7 mouse cellular contexts compared by ENCODE assay signal in genomic region chr19:5841389-5841946, GRCm38 (mm10). TPM values are rescaled to one million over a fixed set of nuclear protein-coding genes. Genes with fewer than 3 reads are reported as not detected.
DNase-seq lines count a peak whose midpoint lies in the region; ATAC-seq and TF ChIP-seq lines count a peak whose summit lies in the region.

No protein-coding gene starts in this region.

- no peaks in the 10 kb centered on the region for H3K9me3 ChIP-seq in kidney, embryonic 16.5 days (ENCODE audit: low read length)

- H3K4me1 ChIP-seq in spleen, adult 2 months (ENCODE audit: control insufficient read depth, insufficient read depth, insufficient read length): peaks cover 10% of the 10 kb centered on the region; the same call in 1 of the 2 replicates
- H3K4me1 ChIP-seq in kidney, embryonic 16.5 days (ENCODE audit: insufficient read depth, low read length): peaks cover 46% of the 10 kb centered on the region

- ATAC-seq in kidney, embryonic 16.5 days (ENCODE audit: low FRiP score, low TSS enrichment): no peak

- no peaks in the 10 kb centered on the region for H3K36me3 ChIP-seq in spleen, adult 2 months (ENCODE audit: control insufficient read depth, insufficient read depth, low read length)
- H3K36me3 ChIP-seq in kidney, embryonic 16.5 days (ENCODE audit: insufficient read depth, low read length): no peaks in the 10 kb centered on the region
- H3K36me3 ChIP-seq in splenic B cell, adult 2 months (ENCODE audit: control insufficient read depth, insufficient read depth, low read length, poor library complexity, severe bottlenecking): no peaks in the 10 kb centered on the region; the same call in 1 of the 2 replicates

- peak overlapping the region; percentile 64 for H3K4me2 ChIP-seq in kidney, embryonic 16.5 days (replicated peaks; ENCODE audit: low read depth, low read length)

- WGBS in spleen, adult 2 months: 42% methylated on average over 4 of the region's 4 CpGs
- WGBS in kidney, embryonic 16.5 days: 67% methylated on average over 4 of the region's 4 CpGs

- no peak for TF ChIP-seq CTCF in spleen, adult 2 months (IDR thresholded peaks at IDR 0.05; ENCODE audit: extremely low read depth, insufficient read depth, insufficient read length, insufficient replicate concordance)

- no peaks in the 10 kb centered on the region for H3K27me3 ChIP-seq in spleen, adult 2 months (ENCODE audit: control insufficient read depth, insufficient read depth, low read length)
- no peaks in the 10 kb centered on the region for H3K27me3 ChIP-seq in kidney, embryonic 16.5 days (ENCODE audit: insufficient read depth, low read length)
- H3K27me3 ChIP-seq in splenic B cell, adult 2 months (ENCODE audit: control insufficient read depth, insufficient read depth, low read length, poor library complexity, severe bottlenecking): no peaks in the 10 kb centered on the region

- H3K9ac ChIP-seq in kidney, embryonic 16.5 days (replicated peaks; ENCODE audit: low read length): peak overlapping the region; percentile 22; the same call in 1 of the 2 replicates

- H3K27ac ChIP-seq in spleen, adult 2 months (ENCODE audit: insufficient read depth, low read length): peak overlapping the region; percentile 31; the same call in 1 of the 2 replicates
- no peak overlapping the region; the same call in 1 of the 2 replicates for H3K27ac ChIP-seq in kidney, embryonic 16.5 days (ENCODE audit: low read length)

- DNase-seq in spleen, adult 2 months (ENCODE audit: low read depth in 1 of 2, low spot score in 2 of 2): no peak
- DNase-seq in spleen, postnatal 14 days (ENCODE audit: low spot score in 2 of 2): no peak
- DNase-seq in brain, adult 2 months (ENCODE audit: low read depth, low spot score): peak; percentile 43
- peak; percentile 60 for DNase-seq in splenic B cell, adult 2 months (ENCODE audit: low read depth, low spot score)
- DNase-seq in MN1 (ENCODE audit: low spot score): no peak
- DNase-seq in layer of hippocampus, adult 8-10 months (ENCODE audit: low spot score in 2 of 2): no peak

- no peak for TF ChIP-seq POLR2A in spleen, adult 2 months (IDR thresholded peaks at IDR 0.05; ENCODE audit: low read depth, low read length)

- H3K4me3 ChIP-seq in spleen, adult 2 months (ENCODE audit: extremely low read depth, insufficient read depth, insufficient read length): peak overlapping the region; percentile 17; the same call in 1 of the 2 replicates
- peak overlapping the region; percentile 43; the same call in 1 of the 2 replicates for H3K4me3 ChIP-seq in kidney, embryonic 16.5 days (ENCODE audit: low read length)

RNA-seq across cellular contexts. Expression of gene Frmd8, which starts 33.6 kb away (rescaled TPM):
- polyA plus RNA-seq in spleen, adult 2 months (2012; rRNA removed): 42.3 and 43.9 TPM in 2 replicates
- 50.6 and 52.9 TPM in 2 replicates for polyA plus RNA-seq in kidney, embryonic 16.5 days (2015; fragmentation: Nextera tagmentation; extraction: Ambion mirVana)
- total RNA-seq in layer of hippocampus, adult 8-10 months (2022): 10 to 100 TPM; 10.4 to 20.8 (median 16.3) TPM

RNA-seq across cellular contexts. Expression of gene Slc25a45, which starts 36.1 kb away (rescaled TPM):
- 36.6 and 37.6 TPM in 2 replicates for polyA plus RNA-seq in spleen, adult 2 months (2012; rRNA removed)
- polyA plus RNA-seq in kidney, embryonic 16.5 days (2015; fragmentation: Nextera tagmentation; extraction: Ambion mirVana): 14.8 and 15.7 TPM in 2 replicates
- 1 to 10 TPM; 3.1 to 7.1 (median 4.5) TPM for total RNA-seq in layer of hippocampus, adult 8-10 months (2022)

RNA-seq across cellular contexts. Expression of gene Tigd3, which starts 52.5 kb away (rescaled TPM):
- polyA plus RNA-seq in spleen, adult 2 months (2012; rRNA removed): 1.3 TPM in 2 replicates
- 3.7 and 4.4 TPM in 2 replicates for polyA plus RNA-seq in kidney, embryonic 16.5 days (2015; fragmentation: Nextera tagmentation; extraction: Ambion mirVana)
- total RNA-seq in layer of hippocampus, adult 8-10 months (2022): 1 to 10 TPM; 2.2 to 3.5 (median 2.9) TPM

Comparison
In these comparisons a context has a peak if more than half of its experiments do, and no peak if none do; other contexts are left out.
1. DNase-seq: peak in brain, adult 2 months (single experiment) and splenic B cell, adult 2 months (single experiment); none in spleen, adult 2 months (0 of 2), spleen, postnatal 14 days (0 of 2), MN1 (single experiment) and layer of hippocampus, adult 8-10 months (0 of 2).